Mouse (Mus musculus): ENCODE results near the gene Zbtb16.

- TF ChIP-seq CTCF (IDR thresholded peaks at IDR 0.05), result no peak
- no peak for TF ChIP-seq EP300 (IDR thresholded peaks at IDR 0.05; ENCODE audit: insufficient read depth, low read depth, low read length)
Observed at GRCm38 (mm10) chr9:48849531-48849930, 13.5 kb upstream of the Zbtb16 start.
